Mouse (Mus musculus) stomach, embryonic 16.5 days (tissue): ENCODE measurements at regions not wholly inside any gene's neighbourhood (a gene's known extent, or its start where the extent isn't known, plus 50 kb on each side); places are given as distances from the start of the nearest gene placed in this dataset.

ENCODE experiments used
- ATAC-seq: fragments of 200-750 bp; cut with Nextera tagmentation; 2 replicates; pipeline ENCODE4 v1.8.0; 2017; ENCODE audit warnings: moderate number of reproducible peaks, moderate TSS enrichment; ENCODE audit not compliant: insufficient read depth, low FRiP score
- H3K27ac ChIP-seq: fragments of 300-500 bp; sonication (generic); 2 replicates; pipeline ENCODE4 v1.5.1; 2014; ENCODE audit warnings: low read length
- H3K27me3 ChIP-seq: fragments of 300-500 bp; sonication (generic); 2 replicates; pipeline ENCODE4 v1.6.1; 2014; ENCODE audit warnings: low read length, control low read depth, mixed read lengths; ENCODE audit not compliant: control insufficient read depth, insufficient read depth
- H3K36me3 ChIP-seq: fragments of 300-500 bp; sonication (generic); 2 replicates; pipeline ENCODE4 v1.6.1; 2014; ENCODE audit warnings: low read length; ENCODE audit not compliant: control insufficient read depth, insufficient read depth
- H3K4me1 ChIP-seq: fragments of 300-500 bp; sonication (generic); 2 replicates; pipeline ENCODE4 v1.6.1; 2014; ENCODE audit warnings: low read length, control low read depth, mixed read lengths; ENCODE audit not compliant: control insufficient read depth, insufficient read depth
- H3K4me2 ChIP-seq: fragments of 300-500 bp; sonication (generic); 2 replicates; pipeline ENCODE4 v1.6.1; 2014; ENCODE audit warnings: low read depth, low read length, mixed read lengths
- H3K4me3 ChIP-seq: fragments of 300-500 bp; sonication (generic); replicated peaks from 2 replicates; pipeline ENCODE4 v1.5.1; 2014; ENCODE audit warnings: mild to moderate bottlenecking, low read length
- H3K9ac ChIP-seq: fragments of 300-500 bp; sonication (generic); 2 replicates; pipeline ENCODE4 v1.6.1; 2014; ENCODE audit warnings: low read length
- H3K9me3 ChIP-seq: fragments of 300-500 bp; sonication (generic); replicated peaks from 2 replicates; pipeline ENCODE4 v1.6.1; 2016; ENCODE audit warnings: low read length, control low read depth; ENCODE audit not compliant: control insufficient read depth
- WGBS: fragments of 180-500 bp; shearing (Covaris S2); extraction: QIAGEN DNeasy Blood & Tissue Kit; methylation state at CpG from one replicate; pipeline ENCODE4 v1.1.7; 2014; 5-methylcytosine and 5-hydroxymethylcytosine counted together

GRCm38 (mm10) chr8:26706768-26707156 is 270.4 kb upstream of the Zfp703 start:
- no peaks in the 10 kb centered on the region for H3K27me3 ChIP-seq
- no peak overlapping the region for H3K4me3 ChIP-seq
- H3K4me2 ChIP-seq, result no peak overlapping the region
- no peak overlapping the region for H3K27ac ChIP-seq
- ATAC-seq, result no peak
- no peaks in the 10 kb centered on the region for H3K36me3 ChIP-seq
- 0 out of 2 replicates have a peak, but pooled peaks cover 3% of the 10 kb centered on the region for H3K9me3 ChIP-seq
- H3K4me1 ChIP-seq, result no peaks in the 10 kb centered on the region
- WGBS, result 89% methylated on average over 7 of the region's 7 CpGs
- no peak overlapping the region for H3K9ac ChIP-seq

GRCm38 (mm10) chr8:26713836-26714235 is 263.3 kb upstream of the Zfp703 start:
- no peaks in the 10 kb centered on the region for H3K36me3 ChIP-seq
- H3K9ac ChIP-seq, result no peak overlapping the region
- no peak overlapping the region for H3K27ac ChIP-seq
- H3K9me3 ChIP-seq, result no peaks in the 10 kb centered on the region
- no peaks in the 10 kb centered on the region for H3K4me1 ChIP-seq
- H3K4me2 ChIP-seq, result no peak overlapping the region
- ATAC-seq, result no peak
- 92% methylated on average over 8 of the region's 8 CpGs for WGBS
- no peak overlapping the region for H3K4me3 ChIP-seq
- no peaks in the 10 kb centered on the region for H3K27me3 ChIP-seq

DNA sequence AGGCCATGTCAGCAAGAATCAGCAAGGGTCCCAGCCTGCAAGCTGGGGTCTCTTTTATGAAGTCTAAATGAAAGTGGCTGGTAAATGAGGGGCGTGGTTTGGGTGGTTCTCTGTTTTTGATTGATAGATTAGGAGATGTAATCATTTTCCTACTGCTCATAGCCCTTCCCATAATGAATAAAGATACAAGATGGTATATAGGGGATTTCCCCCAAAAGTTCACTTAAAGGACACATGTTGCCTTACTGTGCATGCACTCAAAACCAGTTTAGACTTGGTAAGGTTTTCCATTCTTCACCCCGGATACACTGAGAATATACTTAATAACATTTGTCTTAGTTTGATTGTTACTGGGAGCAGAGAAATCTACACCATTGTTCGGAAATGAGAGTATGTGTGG is 262.4 kb upstream of the Zfp703 start:
- 83% methylated on average over 3 of the region's 3 CpGs for WGBS
- ATAC-seq, result no peak

DNA sequence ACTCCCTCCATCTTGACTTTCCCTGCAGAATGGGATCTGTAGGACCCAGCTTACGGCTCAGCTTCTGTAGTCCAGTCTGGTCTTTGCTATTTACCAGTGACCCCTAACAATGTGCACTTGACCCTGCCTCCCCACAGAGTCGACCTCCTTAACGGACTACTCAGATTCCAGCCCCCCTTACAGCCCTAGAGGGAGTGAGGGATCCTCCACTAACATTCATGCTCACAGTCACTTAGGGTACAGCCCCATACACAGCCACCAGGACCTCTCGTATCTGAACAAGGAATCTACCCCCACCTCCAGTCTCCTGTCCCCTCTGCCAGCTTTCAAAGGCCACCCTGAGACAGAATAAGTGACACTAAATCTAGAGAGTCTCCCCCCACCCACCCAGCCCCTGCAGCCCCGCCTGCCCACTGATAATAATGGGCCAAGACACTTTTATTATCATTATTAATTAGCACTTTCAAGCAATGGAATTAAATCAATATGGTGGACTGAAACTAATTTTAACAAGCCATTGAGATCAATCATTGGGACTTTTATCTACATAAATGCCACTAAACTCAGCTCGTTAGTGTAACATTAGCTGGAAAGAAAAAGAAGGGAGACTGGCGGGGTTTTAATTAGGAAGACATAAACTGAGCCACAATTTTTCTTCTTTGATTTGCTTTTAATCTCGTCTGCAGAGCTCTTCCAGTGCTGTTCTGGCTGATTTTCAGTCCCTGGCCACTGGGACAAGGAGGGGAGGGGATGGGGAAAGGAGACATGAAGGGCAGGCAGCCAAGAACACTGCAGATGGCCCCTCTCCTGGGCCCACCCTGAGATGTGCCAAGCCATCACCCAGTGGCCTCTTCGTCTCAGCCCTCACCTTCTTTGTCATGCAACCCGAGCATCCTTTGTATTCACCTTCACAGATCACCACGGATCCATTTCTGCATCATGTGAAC is 258.4 kb upstream of the Zfp703 start:
- no peak for ATAC-seq
- WGBS, result 67% methylated on average over 11 of the region's 11 CpGs
- no peak overlapping the region for H3K9ac ChIP-seq
- H3K9me3 ChIP-seq, result no peaks in the 10 kb centered on the region
- H3K27ac ChIP-seq, result no peak overlapping the region
- H3K27me3 ChIP-seq, result no peaks in the 10 kb centered on the region
- no peaks in the 10 kb centered on the region for H3K4me1 ChIP-seq
- H3K4me2 ChIP-seq, result no peak overlapping the region
- no peak overlapping the region for H3K4me3 ChIP-seq
- no peaks in the 10 kb centered on the region for H3K36me3 ChIP-seq

More for the DNA sequence above, 262.4 kb upstream of the Zfp703 start:
- no peak overlapping the region for H3K4me2 ChIP-seq
- no peaks in the 10 kb centered on the region for H3K4me1 ChIP-seq
- H3K27me3 ChIP-seq, result no peaks in the 10 kb centered on the region
- no peak overlapping the region for H3K27ac ChIP-seq
- no peak overlapping the region for H3K9ac ChIP-seq
- no peaks in the 10 kb centered on the region for H3K9me3 ChIP-seq
- no peaks in the 10 kb centered on the region for H3K36me3 ChIP-seq
- H3K4me3 ChIP-seq, result no peak overlapping the region

GRCm38 (mm10) chr8:26722766-26723165 is 254.4 kb upstream of the Zfp703 start:
- H3K9me3 ChIP-seq, result no peaks in the 10 kb centered on the region
- H3K4me3 ChIP-seq, result no peak overlapping the region
- H3K4me1 ChIP-seq, result 0 out of 2 replicates have a peak, but pooled peaks cover 3% of the 10 kb centered on the region
- no peaks in the 10 kb centered on the region for H3K36me3 ChIP-seq
- no peaks in the 10 kb centered on the region for H3K27me3 ChIP-seq
- no peak for ATAC-seq
- no peak overlapping the region for H3K9ac ChIP-seq
- H3K27ac ChIP-seq, result no peak overlapping the region
- no peak overlapping the region for H3K4me2 ChIP-seq
- WGBS, result 60% methylated on average over 3 of the region's 3 CpGs

- no peaks in the 10 kb centered on the region for H3K27me3 ChIP-seq
- ATAC-seq, result no peak
- H3K4me3 ChIP-seq, result no peak overlapping the region
- H3K27ac ChIP-seq, result no peak overlapping the region
- H3K4me1 ChIP-seq, result 0 out of 2 replicates have a peak, but pooled peaks cover 3% of the 10 kb centered on the region
- H3K4me2 ChIP-seq, result no peak overlapping the region
- no peaks in the 10 kb centered on the region for H3K9me3 ChIP-seq
- WGBS, result 48% methylated on average over 5 of the region's 5 CpGs
- H3K36me3 ChIP-seq, result no peaks in the 10 kb centered on the region
- no peak overlapping the region for H3K9ac ChIP-seq
Observed at GRCm38 (mm10) chr8:26724628-26725027, 252.5 kb upstream of the Zfp703 start.

- H3K9ac ChIP-seq, result no peak overlapping the region
- peak; percentile 62; the same call in 1 of the 2 replicates for ATAC-seq
- no peak overlapping the region for H3K4me2 ChIP-seq
- no peaks in the 10 kb centered on the region for H3K27me3 ChIP-seq
- no peak overlapping the region for H3K27ac ChIP-seq
- H3K4me1 ChIP-seq, result 0 out of 2 replicates have a peak, but pooled peaks cover 3% of the 10 kb centered on the region
- no peaks in the 10 kb centered on the region for H3K9me3 ChIP-seq
- 47% methylated on average over 7 of the region's 7 CpGs for whole genome bisulfite sequencing
- H3K36me3 ChIP-seq, result no peaks in the 10 kb centered on the region
- no peak overlapping the region for H3K4me3 ChIP-seq
Observed at GRCm38 (mm10) chr8:26725521-26725920, 251.6 kb upstream of the Zfp703 start.

- ATAC-seq, result no peak
- H3K9ac ChIP-seq, result no peak overlapping the region
- H3K9me3 ChIP-seq, result no peaks in the 10 kb centered on the region
- no peak overlapping the region for H3K4me2 ChIP-seq
- 0 out of 2 replicates have a peak, but pooled peaks cover 3% of the 10 kb centered on the region for H3K4me1 ChIP-seq
- no peaks in the 10 kb centered on the region for H3K36me3 ChIP-seq
- H3K4me3 ChIP-seq, result no peak overlapping the region
- no peaks in the 10 kb centered on the region for H3K27me3 ChIP-seq
- no peak overlapping the region for H3K27ac ChIP-seq
- 81% methylated on average over 5 of the region's 5 CpGs for WGBS
Observed at GRCm38 (mm10) chr8:26729351-26729750, 247.8 kb upstream of the Zfp703 start.

DNA sequence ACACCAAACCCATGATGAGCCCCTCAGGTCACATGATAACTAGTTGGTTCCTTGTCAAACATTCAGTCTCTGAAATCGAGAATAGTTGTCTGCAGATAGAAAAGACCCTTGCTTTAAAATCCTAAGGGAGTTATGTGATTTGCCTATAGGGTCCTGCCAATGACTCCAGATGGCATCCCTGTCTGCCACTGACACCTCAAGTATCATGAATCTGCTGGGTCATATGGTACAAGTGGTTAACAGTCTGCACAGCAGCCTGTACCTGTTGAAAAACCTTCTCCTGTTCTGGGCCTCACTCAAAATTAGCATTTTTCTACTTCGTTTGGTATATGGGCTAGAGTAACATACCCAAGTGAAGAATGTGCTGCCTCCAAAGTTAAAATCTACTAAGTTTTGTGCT is 246.0 kb upstream of the Zfp703 start:
- no peak overlapping the region for H3K9ac ChIP-seq
- H3K9me3 ChIP-seq, result no peaks in the 10 kb centered on the region
- no peak overlapping the region for H3K4me3 ChIP-seq
- WGBS, result 83% methylated on average over 2 of the region's 2 CpGs
- ATAC-seq, result no peak
- no peaks in the 10 kb centered on the region for H3K36me3 ChIP-seq
- H3K27ac ChIP-seq, result no peak overlapping the region
- H3K27me3 ChIP-seq, result no peaks in the 10 kb centered on the region
- no peak overlapping the region for H3K4me2 ChIP-seq
- no peaks in the 10 kb centered on the region for H3K4me1 ChIP-seq
